Mouse (Mus musculus): Measurements from ENCODE around the gene Phykpl. TPM values are rescaled to one million over a fixed set of nuclear protein-coding genes. Genes with fewer than 3 reads are reported as not detected.
"Not testable (repeated sequence)": the region's sequence is repeated elsewhere in the genome, so short reads cannot be mapped to it uniquely, and the experiment has no call there.

The Phykpl gene
- polyA plus RNA-seq, 2 experiments = 16.7 to 20.5 TPM

- peaks cover 34% of the 10 kb centered on the region for H3K36me3 ChIP-seq (ENCODE audit: control insufficient read depth, insufficient read depth, low read length)
- H3K27ac ChIP-seq (replicated peaks; ENCODE audit: low read depth, low read length) = peak overlapping the region; percentile 72
- peaks cover 19% of the 10 kb centered on the region for H3K4me1 ChIP-seq (ENCODE audit: control insufficient read depth, insufficient read depth, low read length)
- peak overlapping the region; percentile 94 for H3K4me3 ChIP-seq (replicated peaks; ENCODE audit: low read length)
- 12% methylated on average over 15 of the region's 15 CpGs for WGBS
- H3K9me3 ChIP-seq (ENCODE audit: control insufficient read depth, low read length) = no peaks in the 10 kb centered on the region
- DNase-seq (ENCODE audit: low spot score) (no peak), ATAC-seq (ENCODE audit: low FRiP score, low read depth) (peak; percentile 25)
- H3K4me2 ChIP-seq (replicated peaks; ENCODE audit: low read depth, low read length, severe bottlenecking) = peak overlapping the region; percentile 64
- H3K27me3 ChIP-seq (ENCODE audit: control insufficient read depth, insufficient read depth, low read length) = no peaks in the 10 kb centered on the region
- peak overlapping the region; percentile 100 for H3K9ac ChIP-seq (ENCODE audit: low read depth, low read length, severe bottlenecking)
- TF ChIP-seq POLR2A (IDR thresholded peaks at IDR 0.05; ENCODE audit: borderline replicate concordance, extremely low read depth, insufficient read depth, insufficient read length) = no peak
Observed at GRCm38 (mm10) chr11:51607096-51607738, 22.7 kb downstream of the Phykpl start.

DNA sequence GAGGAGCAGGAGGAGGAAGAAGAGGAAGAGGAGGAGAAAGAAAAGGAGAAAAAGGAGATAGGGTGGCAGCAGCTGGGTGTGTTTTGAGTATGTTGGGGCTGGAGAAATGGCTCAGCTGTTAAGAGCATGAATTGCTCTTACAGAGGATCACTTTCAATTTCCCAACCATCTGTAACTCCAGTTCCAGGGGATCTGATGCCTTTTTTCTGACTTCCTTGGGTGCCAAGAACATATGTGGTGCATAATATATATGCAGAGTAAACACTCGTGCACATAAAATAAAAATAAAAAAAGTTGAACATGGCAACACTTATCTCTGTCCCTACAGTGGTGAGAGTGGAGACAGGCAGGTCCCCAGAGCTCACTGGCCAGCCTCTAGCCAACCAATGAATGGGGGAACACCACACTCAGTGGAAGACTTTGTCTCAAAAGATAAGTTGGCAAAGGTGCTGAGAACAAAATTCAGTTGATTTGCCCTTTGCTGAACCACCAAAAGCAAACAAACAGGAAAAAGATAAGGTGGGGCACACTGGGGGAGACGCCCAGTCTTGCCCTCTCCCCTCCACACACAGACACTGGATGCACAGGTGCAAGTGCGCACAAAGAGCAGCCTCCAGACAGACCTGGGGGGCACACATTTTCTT, 24.8 kb downstream of the Phykpl start:
- Histone ChIP-seq H3K4me2 (replicated peaks; ENCODE audit: low read depth, low read length, severe bottlenecking) (no peak overlapping the region), H3K36me3 (ENCODE audit: control insufficient read depth, insufficient read depth, low read length) (peaks cover 13% of the 10 kb centered on the region), H3K4me3 (replicated peaks; ENCODE audit: low read length) (no peak overlapping the region), H3K9me3 (ENCODE audit: control insufficient read depth, low read length) (no peaks in the 10 kb centered on the region), H3K4me1 (ENCODE audit: control insufficient read depth, insufficient read depth, low read length) (peaks cover 9% of the 10 kb centered on the region), H3K27me3 (ENCODE audit: control insufficient read depth, insufficient read depth, low read length) (no peaks in the 10 kb centered on the region), H3K27ac (replicated peaks; ENCODE audit: low read depth, low read length) (no peak overlapping the region), H3K9ac (ENCODE audit: low read depth, low read length, severe bottlenecking) (no peak overlapping the region)
- DNase-seq (ENCODE audit: low spot score) = no peak
- WGBS = 85% methylated on average over 3 of the region's 3 CpGs
- no peak for TF ChIP-seq POLR2A (IDR thresholded peaks at IDR 0.05; ENCODE audit: borderline replicate concordance, extremely low read depth, insufficient read depth, insufficient read length)
- ATAC-seq (ENCODE audit: low FRiP score, low read depth) = no peak

DNA sequence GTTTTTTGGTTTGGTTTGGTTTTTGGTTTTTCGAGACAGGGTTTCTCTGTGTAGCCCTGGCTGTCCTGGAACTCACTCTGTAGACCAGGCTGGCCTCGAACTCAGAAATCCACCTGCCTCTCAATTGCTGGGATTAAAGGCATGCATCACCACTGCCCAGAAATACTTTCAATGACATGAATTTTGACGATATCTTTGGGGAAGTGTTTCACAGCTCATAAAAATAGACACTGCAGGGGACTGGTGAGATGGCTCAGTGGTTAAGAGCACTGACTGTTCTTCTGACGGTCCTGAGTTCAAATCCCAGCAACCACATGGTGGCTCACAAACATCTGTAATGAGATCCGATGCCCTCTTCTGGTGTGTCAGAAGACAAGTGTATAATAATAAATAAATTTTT, 25.4 kb downstream of the Phykpl start:
- not testable (repeated sequence) for ATAC-seq (ENCODE audit: low FRiP score, low read depth)

GRCm38 (mm10) chr11:51614256-51614655, 29.7 kb downstream of the Phykpl start:
- Histone ChIP-seq H3K4me3 (replicated peaks; ENCODE audit: low read length) (no peak overlapping the region), H3K36me3 (ENCODE audit: control insufficient read depth, insufficient read depth, low read length) (no peaks in the 10 kb centered on the region), H3K4me2 (replicated peaks; ENCODE audit: low read depth, low read length, severe bottlenecking) (no peak overlapping the region), H3K27ac (replicated peaks; ENCODE audit: low read depth, low read length) (no peak overlapping the region), H3K9me3 (ENCODE audit: control insufficient read depth, low read length) (no peaks in the 10 kb centered on the region), H3K27me3 (ENCODE audit: control insufficient read depth, insufficient read depth, low read length) (no peaks in the 10 kb centered on the region), H3K4me1 (ENCODE audit: control insufficient read depth, insufficient read depth, low read length) (no peaks in the 10 kb centered on the region; the same call in 1 of the 2 replicates), H3K9ac (ENCODE audit: low read depth, low read length, severe bottlenecking) (no peak overlapping the region)
- DNase-seq (ENCODE audit: low spot score) (no peak), ATAC-seq (ENCODE audit: low FRiP score, low read depth) (no peak)
- 84% methylated on average over 8 of the region's 8 CpGs for WGBS
- no peak for TF ChIP-seq POLR2A (IDR thresholded peaks at IDR 0.05; ENCODE audit: borderline replicate concordance, extremely low read depth, insufficient read depth, insufficient read length)

More for the DNA sequence above, 25.4 kb downstream of the Phykpl start:
- H3K4me1 ChIP-seq (ENCODE audit: control insufficient read depth, insufficient read depth, low read length); DNase-seq (ENCODE audit: low spot score); H3K9ac ChIP-seq (ENCODE audit: low read depth, low read length, severe bottlenecking); H3K36me3 ChIP-seq (ENCODE audit: control insufficient read depth, insufficient read depth, low read length); H3K27ac ChIP-seq (replicated peaks; ENCODE audit: low read depth, low read length); H3K9me3 ChIP-seq (ENCODE audit: control insufficient read depth, low read length); H3K4me3 ChIP-seq (replicated peaks; ENCODE audit: low read length); H3K4me2 ChIP-seq (replicated peaks; ENCODE audit: low read depth, low read length, severe bottlenecking); H3K27me3 ChIP-seq (ENCODE audit: control insufficient read depth, insufficient read depth, low read length): not testable (repeated sequence)
- 85% methylated on average over 5 of the region's 5 CpGs for WGBS

DNA sequence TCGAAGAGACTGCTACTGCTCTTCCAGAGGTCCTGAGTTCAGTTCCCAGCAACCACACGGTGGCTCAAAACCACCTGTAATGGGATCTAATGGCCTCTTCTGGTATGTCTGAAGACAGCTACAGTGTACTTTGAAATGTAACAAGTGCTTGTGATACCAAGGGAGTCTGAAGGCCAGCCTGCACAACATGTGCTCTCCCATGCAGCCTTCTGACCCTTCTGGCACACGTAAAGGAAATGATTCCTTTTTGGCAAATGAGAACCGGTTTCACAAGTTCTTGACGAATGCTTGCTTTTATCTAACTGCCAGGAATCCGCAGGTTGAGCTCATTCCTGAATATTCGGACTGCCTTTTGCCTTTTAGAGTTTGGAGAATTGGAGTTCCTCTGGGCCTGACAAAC, 30.6 kb downstream of the Phykpl start:
- peak overlapping the region; percentile 36 for H3K4me3 ChIP-seq (replicated peaks; ENCODE audit: low read length)
- peak; percentile 34 for DNase-seq (ENCODE audit: low spot score)
- peak overlapping the region; percentile 57 for H3K9ac ChIP-seq (ENCODE audit: low read depth, low read length, severe bottlenecking)
- H3K4me2 ChIP-seq (replicated peaks; ENCODE audit: low read depth, low read length, severe bottlenecking) = peak overlapping the region; percentile 63
- H3K27me3 ChIP-seq (ENCODE audit: control insufficient read depth, insufficient read depth, low read length) = no peaks in the 10 kb centered on the region
- TF ChIP-seq POLR2A (IDR thresholded peaks at IDR 0.05; ENCODE audit: borderline replicate concordance, extremely low read depth, insufficient read depth, insufficient read length) = no peak
- H3K36me3 ChIP-seq (ENCODE audit: control insufficient read depth, insufficient read depth, low read length) = no peaks in the 10 kb centered on the region
- no peaks in the 10 kb centered on the region; the same call in 1 of the 2 replicates for H3K4me1 ChIP-seq (ENCODE audit: control insufficient read depth, insufficient read depth, low read length)
- no peak for ATAC-seq (ENCODE audit: low FRiP score, low read depth)
- no peaks in the 10 kb centered on the region for H3K9me3 ChIP-seq (ENCODE audit: control insufficient read depth, low read length)
- H3K27ac ChIP-seq (replicated peaks; ENCODE audit: low read depth, low read length) = 0 out of 2 replicates have a peak overlapping the region, but pooled peaks have one; percentile 53
- WGBS = 29% methylated on average over 7 of the region's 7 CpGs
